Comparison of ENCODE assay signal across 18 mouse cellular contexts in the genomic region with DNA sequence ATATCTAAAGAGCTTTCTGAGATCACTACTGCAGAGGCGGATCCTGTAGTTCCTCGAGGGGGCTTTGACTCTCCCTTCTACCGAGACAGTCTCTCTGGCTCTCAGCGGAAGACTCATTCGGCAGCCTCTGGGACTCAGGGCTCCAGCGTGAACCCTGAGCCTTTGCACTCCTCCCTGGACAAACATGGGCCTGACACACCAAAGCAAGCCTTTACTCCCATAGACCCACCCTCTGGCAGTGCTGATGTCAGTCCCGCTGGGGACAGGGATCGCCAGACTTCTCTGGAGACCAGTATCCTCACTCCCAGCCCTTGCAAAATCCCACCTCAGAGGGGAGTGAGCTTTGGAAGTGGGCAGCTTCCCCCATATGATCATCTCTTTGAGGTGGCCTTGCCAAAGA. TPM values are rescaled to one million over a fixed set of nuclear protein-coding genes. Genes with fewer than 3 reads are reported as not detected.
"Had no signal": no experiment of that assay in that cellular context is flagged by ENCODE, and none has a peak within 500 bp of the region (broad histone marks: within the 10 kb centered on the region; RNA-seq: fewer than 3 reads in every experiment).

No protein-coding gene starts in this region.

- H3K9me3 ChIP-seq: limb, embryonic 15.5 days; midbrain, embryonic 10.5 days; neural tube, embryonic 13.5 days had no signal

- ATAC-seq: hindbrain, postnatal 0 days had no signal

- H3K4me2 ChIP-seq: limb, embryonic 15.5 days; lung, embryonic 14.5 days; neural tube, embryonic 13.5 days had no signal

- H3K9ac ChIP-seq: limb, embryonic 15.5 days; lung, embryonic 14.5 days; neural tube, embryonic 13.5 days had no signal

- H3K27me3 ChIP-seq: limb, embryonic 15.5 days; neural tube, embryonic 13.5 days had no signal

- H3K4me1 ChIP-seq: limb, embryonic 15.5 days; midbrain, embryonic 10.5 days; neural tube, embryonic 13.5 days had no signal

- H3K4me3 ChIP-seq: limb, embryonic 15.5 days; midbrain, embryonic 10.5 days; neural tube, embryonic 13.5 days had no signal

- DNase-seq: kidney, adult 8-10 months; kidney, postnatal 25 days; layer of hippocampus, adult 9-11 months; layer of hippocampus, postnatal 36 days; lung, embryonic 14.5 days; lung, postnatal 10 days; lung, postnatal 4 days; midbrain, embryonic 14.5 days; right cerebral cortex, postnatal 14 days; thymus, postnatal 36 days had no signal

- H3K27ac ChIP-seq: hindbrain, postnatal 0 days; limb, embryonic 15.5 days; midbrain, embryonic 10.5 days; neural tube, embryonic 13.5 days had no signal

RNA-seq across cellular contexts. Expression of gene Spaca9, which starts 23.5 kb away (rescaled TPM):
- total RNA-seq: layer of hippocampus, adult 18-20 months; layer of hippocampus, postnatal 36 days; left cerebral cortex, postnatal 25 days had no signal

RNA-seq across cellular contexts. Expression of gene Gfi1b, which starts 54.2 kb away (rescaled TPM):
- total RNA-seq: hindbrain, postnatal 0 days; layer of hippocampus, adult 18-20 months; layer of hippocampus, postnatal 36 days; left cerebral cortex, adult 8-10 months; left cerebral cortex, postnatal 25 days had no signal
- polyA plus RNA-seq: hindbrain, postnatal 0 days; intestine, embryonic 14.5 days had no signal
